Mouse (Mus musculus) neural tube, embryonic 12.5 days (tissue): ENCODE results near the gene Crygb. TPM values are rescaled to one million over a fixed set of nuclear protein-coding genes. Genes with fewer than 3 reads are reported as not detected.

ENCODE experiments used
- ATAC-seq: fragments of 200-750 bp; cut with Nextera tagmentation; 2 replicates; pipeline ENCODE4 v1.8.0; 2017; ENCODE audit warnings: low read depth, mild to moderate bottlenecking, moderate TSS enrichment, moderate library complexity; ENCODE audit not compliant: low FRiP score
- H3K27ac ChIP-seq: fragments of 300-500 bp; sonication (generic); 2 replicates; pipeline ENCODE4 v1.5.1; 2016
- H3K27me3 ChIP-seq: fragments of 300-500 bp; sonication (generic); replicated peaks from 2 replicates; pipeline ENCODE4 v1.6.1; 2016; ENCODE audit warnings: mild to moderate bottlenecking
- H3K36me3 ChIP-seq: fragments of 300-500 bp; sonication (generic); 2 replicates; pipeline ENCODE4 v1.6.1; 2016; ENCODE audit warnings: mild to moderate bottlenecking
- H3K4me1 ChIP-seq: fragments of 300-500 bp; sonication (generic); 2 replicates; pipeline ENCODE4 v1.6.1; 2016
- H3K4me2 ChIP-seq: fragments of 300-500 bp; sonication (generic); replicated peaks from 2 replicates; pipeline ENCODE4 v1.6.1; 2016; ENCODE audit warnings: mild to moderate bottlenecking
- H3K4me3 ChIP-seq: fragments of 300-500 bp; sonication (generic); 2 replicates; pipeline ENCODE4 v1.5.1; 2016
- H3K9ac ChIP-seq: fragments of 300-500 bp; sonication (generic); 2 replicates; pipeline ENCODE4 v1.6.1; 2016; ENCODE audit warnings: mild to moderate bottlenecking
- H3K9me3 ChIP-seq: fragments of 300-500 bp; sonication (generic); 2 replicates; pipeline ENCODE4 v1.6.1; 2016; ENCODE audit warnings: mild to moderate bottlenecking
- WGBS: fragments of 180-500 bp; shearing (Covaris S2); methylation state at CpG from one replicate; pipeline ENCODE4 v1.1.7; 2016; 5-methylcytosine and 5-hydroxymethylcytosine counted together
- polyA plus RNA-seq: library from polyadenylated mRNA; unstranded; fragments of >200 nt; fragmentation: Nextera tagmentation; extraction: Ambion mirVana; gene quantifications from 2 replicates; pipeline ENCODE4 v1.2.1, GENCODE M21; 2016

Crygb gene
- polyA plus RNA-seq, 1 experiment from 2014 or later, result not detected

DNA sequence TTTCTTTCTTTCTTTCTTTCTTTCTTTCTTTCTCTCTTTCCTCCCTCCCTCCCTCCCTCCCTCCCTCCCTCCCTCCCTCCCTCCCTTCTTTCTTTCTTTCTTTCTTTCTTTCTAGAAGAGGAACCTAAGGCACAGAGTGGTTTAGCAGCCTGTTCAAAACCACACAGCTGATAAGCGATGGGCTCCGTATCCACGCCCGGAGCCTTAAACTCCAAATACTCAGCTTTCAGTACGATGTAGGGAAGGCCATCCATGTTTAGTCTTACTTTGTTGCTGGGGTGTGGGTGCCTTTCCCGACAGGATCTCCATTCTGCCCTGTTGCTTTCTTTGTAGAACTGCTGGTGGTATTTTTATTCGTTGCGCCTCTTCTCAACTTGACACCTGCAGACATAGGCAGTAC, 27.1 kb upstream of the Crygb start:
- H3K4me3 ChIP-seq, result no peak overlapping the region
- no peaks in the 10 kb centered on the region for H3K9me3 ChIP-seq
- H3K4me1 ChIP-seq, result no peaks in the 10 kb centered on the region
- H3K9ac ChIP-seq, result no peak overlapping the region
- H3K27me3 ChIP-seq, result no peaks in the 10 kb centered on the region
- no peaks in the 10 kb centered on the region for H3K36me3 ChIP-seq
- H3K4me2 ChIP-seq, result no peak overlapping the region
- 91% methylated on average over 8 of the region's 8 CpGs for WGBS
- ATAC-seq, result no peak
- H3K27ac ChIP-seq, result no peak overlapping the region

DNA sequence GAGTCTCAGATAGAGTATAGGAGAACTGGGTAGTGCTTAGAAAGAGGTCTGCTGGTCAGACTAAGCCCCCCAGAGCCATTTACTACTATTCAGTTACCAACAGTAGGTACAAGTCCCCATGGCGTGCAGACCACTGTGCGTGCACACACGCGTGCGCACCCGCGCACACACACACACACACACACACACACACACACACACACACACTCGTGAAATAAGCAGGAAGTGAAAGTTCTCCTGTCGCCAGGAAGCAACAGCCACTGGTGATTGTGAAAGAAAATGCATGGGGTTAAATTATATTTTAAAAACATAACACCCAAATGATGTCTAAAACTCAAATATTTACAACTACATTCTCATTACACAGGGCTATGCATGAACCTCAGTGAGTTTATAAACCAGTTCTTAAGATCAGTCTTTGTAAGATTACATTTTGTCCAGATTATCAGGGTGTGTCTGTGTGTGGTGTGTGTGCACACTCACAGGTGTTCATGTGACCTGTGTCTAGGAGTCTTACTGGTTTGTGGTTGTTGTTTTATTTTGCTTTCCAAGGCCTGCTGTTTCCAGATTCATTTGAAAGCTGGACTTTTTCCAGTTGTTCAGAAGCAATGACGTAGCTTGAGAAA, 25.7 kb upstream of the Crygb start:
- H3K9ac ChIP-seq, result no peak overlapping the region
- ATAC-seq, result no peak
- H3K9me3 ChIP-seq, result no peaks in the 10 kb centered on the region
- H3K4me3 ChIP-seq, result no peak overlapping the region
- no peaks in the 10 kb centered on the region for H3K27me3 ChIP-seq
- H3K4me1 ChIP-seq, result no peaks in the 10 kb centered on the region
- WGBS, result 91% methylated on average over 10 of the region's 10 CpGs
- no peak overlapping the region for H3K27ac ChIP-seq
- H3K4me2 ChIP-seq, result no peak overlapping the region
- no peaks in the 10 kb centered on the region for H3K36me3 ChIP-seq

DNA sequence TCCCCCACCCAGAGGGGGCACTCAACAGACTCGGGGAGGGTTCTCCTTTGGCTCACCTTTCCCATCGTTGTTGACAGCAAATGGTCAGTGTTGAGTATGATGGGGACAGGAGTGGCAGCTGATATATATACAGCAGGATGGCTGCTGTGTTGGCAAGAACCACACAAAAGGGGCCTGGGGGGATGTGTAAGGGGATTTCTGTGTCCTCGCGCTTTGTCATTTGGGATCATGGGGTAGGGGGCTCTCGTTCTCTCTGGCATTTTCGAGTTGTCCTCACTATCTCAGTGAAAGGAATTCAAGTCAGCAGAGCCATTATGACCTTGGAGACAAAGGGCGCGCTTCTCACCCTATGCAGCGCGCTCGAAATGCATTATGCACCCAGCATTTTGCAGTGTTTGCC, 21.2 kb upstream of the Crygb start, which contains the start of gene Cryga:
Cryga (minus strand) TSS at position 101 of the 400 bp plus-strand sequence.
- WGBS, result 87% methylated on average over 11 of the region's 11 CpGs
- H3K9me3 ChIP-seq, result no peaks in the 10 kb centered on the region
- H3K36me3 ChIP-seq, result no peaks in the 10 kb centered on the region
- H3K27me3 ChIP-seq, result no peaks in the 10 kb centered on the region
- H3K4me3 ChIP-seq, result no peak within 1 kb of the TSS
- ATAC-seq, result no peak
- no peak within 1 kb of the TSS for H3K27ac ChIP-seq
- H3K9ac ChIP-seq, result no peak within 1 kb of the TSS
- no peaks in the 10 kb centered on the region for H3K4me1 ChIP-seq
- no peak within 1 kb of the TSS for H3K4me2 ChIP-seq

DNA sequence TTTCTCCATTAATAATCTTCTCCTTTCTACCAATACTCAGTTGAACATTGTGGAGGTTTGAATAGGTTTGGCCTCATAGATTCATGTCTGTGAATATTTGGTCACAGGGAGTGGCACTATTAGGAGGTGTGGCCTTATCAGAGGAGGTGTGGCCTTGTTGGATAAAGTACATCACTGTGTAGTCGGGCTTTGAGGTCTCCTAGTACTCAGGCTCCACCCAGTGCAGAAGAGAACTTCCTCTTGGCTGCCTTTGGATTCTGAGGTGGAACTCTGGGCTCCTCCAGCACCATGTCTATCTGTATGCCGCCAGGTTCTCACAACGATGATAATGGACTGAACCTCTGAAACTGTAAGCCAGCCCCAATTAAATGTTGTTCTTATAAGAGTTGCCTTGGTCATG, 14.9 kb upstream of the Crygb start:
- H3K9me3 ChIP-seq, result no peaks in the 10 kb centered on the region
- H3K27me3 ChIP-seq, result no peaks in the 10 kb centered on the region
- no peak overlapping the region for H3K4me3 ChIP-seq
- ATAC-seq, result no peak
- no peaks in the 10 kb centered on the region for H3K36me3 ChIP-seq
- H3K27ac ChIP-seq, result no peak overlapping the region
- H3K9ac ChIP-seq, result no peak overlapping the region
- WGBS, result 85% methylated on average over 3 of the region's 3 CpGs
- H3K4me2 ChIP-seq, result no peak overlapping the region
- H3K4me1 ChIP-seq, result no peaks in the 10 kb centered on the region

DNA sequence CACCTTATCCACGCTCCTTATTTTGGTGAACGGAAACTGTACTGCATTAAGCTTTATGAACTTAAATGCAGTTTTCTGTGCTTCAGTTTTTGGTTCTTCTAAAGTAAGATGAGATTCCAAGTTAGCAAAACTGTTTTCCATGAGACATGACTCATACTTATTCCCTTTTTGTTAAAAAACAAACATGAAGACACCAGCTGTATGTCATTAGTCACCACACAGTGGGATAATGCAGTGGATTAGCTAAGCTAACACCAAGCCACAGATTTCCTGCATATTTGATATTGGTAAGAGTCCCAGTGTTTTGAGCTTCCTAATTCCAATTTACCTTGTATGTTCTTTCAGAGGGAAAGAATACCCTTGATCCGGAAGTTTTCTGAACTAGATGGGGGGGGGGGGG, 9.5 kb upstream of the Crygb start:
- no peak overlapping the region for H3K4me2 ChIP-seq
- H3K36me3 ChIP-seq, result no peaks in the 10 kb centered on the region
- H3K9ac ChIP-seq, result no peak overlapping the region
- H3K27me3 ChIP-seq, result no peaks in the 10 kb centered on the region
- no peak overlapping the region for H3K27ac ChIP-seq
- 92% methylated on average over 3 of the region's 3 CpGs for WGBS
- H3K9me3 ChIP-seq, result no peaks in the 10 kb centered on the region
- no peak for ATAC-seq
- no peak overlapping the region for H3K4me3 ChIP-seq
- H3K4me1 ChIP-seq, result no peaks in the 10 kb centered on the region

DNA sequence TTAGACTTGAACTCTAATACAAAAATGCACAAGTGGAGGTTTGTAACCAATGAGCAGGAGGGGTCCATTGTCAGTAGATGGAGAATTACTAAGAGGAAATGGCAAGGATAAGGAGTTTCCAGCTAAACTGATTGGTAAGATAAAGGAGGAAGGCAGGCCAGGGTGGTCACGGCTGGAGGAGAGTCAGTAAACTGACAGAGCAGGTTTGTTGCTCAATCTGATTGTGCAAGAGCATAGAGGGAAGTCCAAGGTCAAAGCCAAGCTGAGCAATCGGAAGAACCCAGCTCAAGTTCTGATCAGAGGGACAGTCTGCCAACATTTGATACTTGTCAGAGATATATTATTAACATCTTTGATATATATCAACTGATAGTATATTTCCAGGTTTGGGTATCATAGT, 8.3 kb upstream of the Crygb start:
- H3K4me1 ChIP-seq, result no peaks in the 10 kb centered on the region
- H3K27me3 ChIP-seq, result no peaks in the 10 kb centered on the region
- 87% methylated on average over 2 of the region's 2 CpGs for WGBS
- ATAC-seq, result no peak
- no peaks in the 10 kb centered on the region for H3K9me3 ChIP-seq
- H3K9ac ChIP-seq, result no peak overlapping the region
- no peak overlapping the region for H3K4me2 ChIP-seq
- no peak overlapping the region for H3K27ac ChIP-seq
- no peaks in the 10 kb centered on the region for H3K36me3 ChIP-seq
- H3K4me3 ChIP-seq, result no peak overlapping the region

DNA sequence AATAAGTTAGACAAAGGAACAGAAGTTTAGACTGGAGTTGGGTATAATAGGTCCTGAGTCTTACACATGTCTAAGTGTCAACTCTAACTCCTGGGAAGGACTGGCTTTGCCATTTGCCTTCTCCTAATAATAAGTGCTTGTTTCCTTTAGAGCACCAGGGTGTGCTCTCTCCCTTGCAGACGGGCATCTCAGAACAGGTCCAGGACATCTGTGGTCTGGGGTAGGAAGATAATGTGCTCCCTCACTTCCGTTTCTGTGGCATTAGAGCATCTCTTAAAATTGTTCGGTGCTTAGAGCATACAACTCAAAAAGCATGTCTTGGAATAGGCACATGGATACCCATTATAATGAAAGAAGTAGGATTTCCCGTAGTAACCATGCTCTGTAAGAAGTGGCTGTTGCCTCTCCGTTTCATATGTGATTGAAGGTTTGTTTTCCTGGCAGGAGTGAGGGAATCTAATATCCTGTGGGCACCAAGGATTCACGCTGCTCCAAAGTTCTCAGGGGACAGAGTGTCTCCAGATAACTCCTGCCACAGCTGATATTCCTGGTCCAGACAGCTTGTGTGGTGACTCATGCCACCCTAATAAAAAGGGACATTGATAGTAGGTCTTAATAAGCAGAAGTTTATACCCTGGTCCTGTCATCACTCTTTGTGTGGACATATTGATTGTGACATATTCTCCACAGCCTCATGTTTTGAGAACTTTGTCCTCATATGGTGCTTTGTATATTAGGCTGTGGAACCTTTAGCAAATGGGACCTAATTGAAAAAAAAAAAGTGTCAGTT, 6.7 kb upstream of the Crygb start:
- Histone ChIP-seq H3K4me3 (no peak overlapping the region), H3K9me3 (no peaks in the 10 kb centered on the region), H3K4me1 (no peaks in the 10 kb centered on the region), H3K4me2 (no peak overlapping the region), H3K27me3 (no peaks in the 10 kb centered on the region), H3K9ac (no peak overlapping the region), H3K36me3 (no peaks in the 10 kb centered on the region), H3K27ac (no peak overlapping the region)
- no peak for ATAC-seq
- 79% methylated on average over 6 of the region's 6 CpGs for WGBS

DNA sequence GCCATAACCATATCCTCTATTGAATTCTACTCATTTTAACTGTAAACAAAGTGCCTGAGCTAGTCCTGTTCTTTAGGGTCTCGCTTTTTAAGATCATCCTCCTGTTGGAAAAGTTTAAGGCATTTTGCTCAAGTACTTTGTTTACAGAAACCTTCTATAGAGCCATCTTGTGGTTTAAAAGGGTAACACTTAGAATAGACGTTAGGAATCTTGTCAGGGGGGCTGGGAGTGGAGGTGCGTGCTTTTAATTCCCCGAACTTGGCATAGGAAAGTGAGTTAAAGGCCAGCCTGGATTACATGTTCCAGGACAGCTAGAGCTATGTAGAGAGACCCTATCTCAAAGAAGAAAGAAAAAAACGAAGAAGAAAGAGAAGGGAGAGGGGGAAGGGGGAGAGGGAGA, 6.5 kb downstream of the Crygb start:
- no peak for ATAC-seq
- Histone ChIP-seq H3K9ac (no peak overlapping the region), H3K27ac (no peak overlapping the region), H3K27me3 (no peaks in the 10 kb centered on the region), H3K9me3 (no peaks in the 10 kb centered on the region), H3K4me1 (no peaks in the 10 kb centered on the region), H3K4me2 (no peak overlapping the region), H3K4me3 (no peak overlapping the region), H3K36me3 (no peaks in the 10 kb centered on the region)
- WGBS, result 29% methylated on average over 5 of the region's 5 CpGs

DNA sequence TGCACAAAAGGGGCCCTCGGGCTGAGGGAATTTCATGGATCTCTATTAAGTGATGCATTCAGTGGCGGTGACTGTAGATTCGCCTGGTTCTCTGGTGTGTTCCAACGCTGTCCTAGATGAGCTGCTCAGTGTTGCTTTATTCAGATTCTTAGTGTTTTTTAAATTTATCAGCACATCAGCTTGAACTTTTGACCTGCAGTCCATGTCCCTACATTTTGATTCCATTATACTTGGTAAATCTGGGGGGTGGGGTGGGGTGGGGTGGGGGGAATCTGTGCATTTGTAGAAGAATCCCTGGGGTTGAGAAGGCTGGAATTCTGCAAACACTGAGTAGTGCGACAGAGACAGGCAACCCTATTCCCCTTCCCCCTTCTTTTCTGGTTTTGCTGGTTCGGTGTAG, 8.5 kb downstream of the Crygb start, which contains the start of gene Crygc:
Crygc (minus strand) TSS at position 101 of the 400 bp plus-strand sequence.
- no peak for ATAC-seq
- Histone ChIP-seq H3K4me1 (no peaks in the 10 kb centered on the region), H3K4me3 (no peak within 1 kb of the TSS), H3K27me3 (no peaks in the 10 kb centered on the region), H3K9ac (no peak within 1 kb of the TSS), H3K36me3 (no peaks in the 10 kb centered on the region), H3K9me3 (no peaks in the 10 kb centered on the region), H3K4me2 (no peak within 1 kb of the TSS), H3K27ac (no peak within 1 kb of the TSS)
- 57% methylated on average over 6 of the region's 6 CpGs for WGBS

DNA sequence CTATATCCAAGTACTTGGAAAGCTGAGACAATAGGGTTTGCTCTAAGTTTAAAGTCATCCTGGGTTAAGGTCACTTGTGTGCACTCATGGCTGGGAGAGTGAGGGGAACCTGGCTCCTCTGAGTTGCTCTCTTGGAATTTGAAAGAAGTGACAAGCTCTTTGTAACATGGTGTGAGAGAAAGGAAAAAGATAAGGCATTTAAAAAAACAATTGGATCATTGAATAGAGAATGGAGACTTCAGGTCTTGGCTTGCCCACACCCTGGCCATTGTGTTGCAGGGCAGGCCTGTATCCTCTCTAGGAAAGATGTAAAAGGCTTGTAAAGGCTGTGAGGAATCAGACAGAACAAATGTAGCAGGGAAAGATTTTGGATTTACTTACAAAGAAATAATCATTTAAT, 14.2 kb downstream of the Crygb start:
- Histone ChIP-seq H3K27me3 (no peaks in the 10 kb centered on the region), H3K27ac (no peak overlapping the region), H3K4me1 (no peaks in the 10 kb centered on the region), H3K36me3 (no peaks in the 10 kb centered on the region), H3K9me3 (no peaks in the 10 kb centered on the region), H3K9ac (no peak overlapping the region), H3K4me2 (no peak overlapping the region), H3K4me3 (no peak overlapping the region)
- ATAC-seq, result no peak

DNA sequence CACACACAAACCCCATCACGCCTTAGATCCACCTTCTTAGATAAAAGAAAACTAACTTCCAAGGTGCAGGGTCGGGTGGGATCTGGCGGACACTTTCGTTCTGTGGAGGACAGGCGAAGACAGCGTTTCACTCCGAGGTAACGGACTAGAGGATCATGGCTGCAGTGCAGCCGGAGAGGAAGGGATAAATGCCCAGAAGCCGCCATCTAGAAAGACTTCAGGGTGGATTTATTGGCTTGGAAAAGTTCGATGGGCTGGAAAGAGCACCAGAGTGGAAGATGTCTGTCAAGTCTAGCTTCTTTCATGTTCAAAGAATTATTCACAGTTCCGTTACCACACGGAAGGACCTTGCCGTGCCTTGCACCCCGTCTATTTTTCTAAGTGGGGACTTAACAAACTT, 17.9 kb downstream of the Crygb start:
- no peaks in the 10 kb centered on the region for H3K9me3 ChIP-seq
- H3K4me2 ChIP-seq, result no peak overlapping the region
- no peak overlapping the region for H3K27ac ChIP-seq
- WGBS, result 66% methylated on average over 15 of the region's 15 CpGs
- no peak overlapping the region for H3K9ac ChIP-seq
- ATAC-seq, result no peak
- no peak overlapping the region for H3K4me3 ChIP-seq
- H3K27me3 ChIP-seq, result no peaks in the 10 kb centered on the region
- H3K36me3 ChIP-seq, result no peaks in the 10 kb centered on the region
- no peaks in the 10 kb centered on the region for H3K4me1 ChIP-seq

DNA sequence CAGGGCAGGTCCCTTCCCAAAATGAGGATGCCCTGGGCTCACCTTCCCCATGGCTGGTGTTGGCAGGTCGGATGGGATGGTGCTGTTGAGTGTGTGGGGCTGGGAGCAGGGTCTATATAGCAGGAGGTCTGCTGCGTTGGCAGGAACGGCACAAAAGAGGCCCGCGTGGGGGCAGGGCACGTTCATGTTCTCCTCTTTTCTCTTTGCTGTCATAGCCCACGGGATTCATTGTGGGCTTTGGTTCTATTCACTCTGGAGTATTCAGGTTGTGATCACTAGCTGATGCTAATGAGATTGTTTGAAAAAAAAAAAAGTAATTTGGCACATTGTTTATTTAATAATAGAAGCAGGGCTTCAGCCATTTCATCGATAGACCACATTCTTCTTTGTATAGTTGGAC, 18.7 kb downstream of the Crygb start, which contains the start of gene Crygd:
Crygd (minus strand) TSS at position 101 of the 400 bp plus-strand sequence.
- WGBS, result 72% methylated on average over 8 of the region's 8 CpGs

DNA sequence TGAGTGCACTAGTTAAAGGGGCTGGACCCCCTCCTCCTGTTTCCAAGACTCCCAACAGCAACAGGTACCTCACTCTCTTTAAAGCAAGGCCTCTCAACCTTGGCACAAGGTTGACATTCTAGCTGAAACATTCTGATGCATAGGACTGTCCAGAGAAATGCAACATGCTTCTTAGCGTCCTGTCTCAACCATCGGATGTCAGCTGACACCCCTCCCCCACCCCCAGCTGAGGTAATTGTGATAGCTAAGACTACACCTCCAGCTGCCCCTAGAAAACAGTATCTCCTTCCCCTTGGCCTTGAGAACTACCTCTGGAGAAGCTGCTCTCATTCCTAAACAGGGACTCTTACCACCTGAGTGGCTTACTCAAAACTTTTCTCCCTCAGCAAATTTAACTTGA, 29.9 kb downstream of the Crygb start:
- no peak overlapping the region for H3K4me2 ChIP-seq
- H3K4me3 ChIP-seq, result no peak overlapping the region
- 43% methylated on average over 2 of the region's 2 CpGs for WGBS
- no peak for ATAC-seq
- H3K9ac ChIP-seq, result no peak overlapping the region
- no peaks in the 10 kb centered on the region for H3K9me3 ChIP-seq
- H3K27me3 ChIP-seq, result no peaks in the 10 kb centered on the region
- no peak overlapping the region for H3K27ac ChIP-seq
- H3K36me3 ChIP-seq, result no peaks in the 10 kb centered on the region
- H3K4me1 ChIP-seq, result no peaks in the 10 kb centered on the region

More for the DNA sequence above, 18.7 kb downstream of the Crygb start, which contains the start of gene Crygd:
- Histone ChIP-seq H3K27ac (no peak within 1 kb of the TSS), H3K4me1 (no peaks in the 10 kb centered on the region), H3K4me3 (no peak within 1 kb of the TSS), H3K27me3 (no peaks in the 10 kb centered on the region), H3K9ac (no peak within 1 kb of the TSS), H3K4me2 (no peak within 1 kb of the TSS), H3K36me3 (no peaks in the 10 kb centered on the region), H3K9me3 (no peaks in the 10 kb centered on the region)
- ATAC-seq, result no peak
